Mouse (Mus musculus) embryonic fibroblast, embryonic 13.5 days (primary cell): Measurements from ENCODE around the gene Suv39h1. TPM values are rescaled to one million over a fixed set of nuclear protein-coding genes. Genes with fewer than 3 reads are reported as not detected.
"Not testable (repeated sequence)": the region's sequence is repeated elsewhere in the genome, so short reads cannot be mapped to it uniquely, and the experiment has no call there.

ENCODE experiments used
- H3K27ac ChIP-seq: 2 replicates; pipeline ENCODE4 v1.5.1; 2012; ENCODE audit warnings: low read length, control low read depth, inconsistent platforms; ENCODE audit not compliant: insufficient read depth
- H3K4me1 ChIP-seq: 2 replicates; pipeline ENCODE4 v1.6.1; 2011; ENCODE audit warnings: low read length; ENCODE audit not compliant: control insufficient read depth, insufficient read depth
- H3K4me3 ChIP-seq: 2 replicates; pipeline ENCODE4 v1.5.1; 2011; ENCODE audit warnings: mild to moderate bottlenecking, control low read depth, low read length; ENCODE audit not compliant: insufficient read depth
- CTCF ChIP-seq: IDR thresholded peaks from 2 replicates; pipeline ENCODE4 v1.5.1; 2011; ENCODE audit warnings: mild to moderate bottlenecking, control low read depth, low read length, moderate library complexity, borderline replicate concordance; ENCODE audit not compliant: insufficient read depth
- POLR2A ChIP-seq: IDR thresholded peaks from 2 replicates; pipeline ENCODE4 v1.6.1; 2011; ENCODE audit warnings: low read depth, mild to moderate bottlenecking, control low read depth, low read length, moderate library complexity
- polyA plus RNA-seq: library from polyadenylated mRNA; stranded (reverse); fragments of >200 nt; gene quantifications from 2 replicates; pipeline ENCODE4 v1.2.4, GENCODE M21; 2011; ENCODE audit warnings: low read depth; ENCODE audit not compliant: missing spikeins, insufficient read length

Suv39h1 gene
- polyA plus RNA-seq, 1 experiment: 31.0 TPM

- Histone ChIP-seq H3K4me1 (no peaks in the 10 kb centered on the region), H3K27ac (no peak overlapping the region), H3K4me3 (no peak overlapping the region)
- TF ChIP-seq CTCF: no peak
- TF ChIP-seq POLR2A: no peak
These were observed 21.0 kb upstream of the Suv39h1 start for GRCm38 (mm10) chrX:8095546-8095945.

- H3K27ac ChIP-seq, H3K4me3 ChIP-seq, H3K4me1 ChIP-seq: not testable (repeated sequence)
These were observed 16.4 kb upstream of the Suv39h1 start for GRCm38 (mm10) chrX:8090954-8091347.

- no peaks in the 10 kb centered on the region for H3K4me1 ChIP-seq
- no peak within 1 kb of the TSS for H3K27ac ChIP-seq
- no peak for TF ChIP-seq CTCF
- no peak for TF ChIP-seq POLR2A
- H3K4me3 ChIP-seq: no peak within 1 kb of the TSS
These were observed 15.9 kb upstream of the Suv39h1 start, which contains the start of gene Was for GRCm38 (mm10) chrX:8090346-8090953. Was (minus strand) TSS chrX:8090498.

- no peak overlapping the region for H3K27ac ChIP-seq
These were observed 15.2 kb upstream of the Suv39h1 start for GRCm38 (mm10) chrX:8089746-8090145.

GRCm38 (mm10) chrX:8085611-8086010, 11.1 kb upstream of the Suv39h1 start:
- Histone ChIP-seq H3K27ac (no peak overlapping the region), H3K4me1 (no peaks in the 10 kb centered on the region), H3K4me3 (no peak overlapping the region)
- TF ChIP-seq CTCF (no peak), POLR2A (no peak)

More at GRCm38 (mm10) chrX:8089746-8090145, 15.2 kb upstream of the Suv39h1 start:
- TF ChIP-seq CTCF: no peak
- TF ChIP-seq POLR2A: no peak
- H3K4me3 ChIP-seq: no peak overlapping the region
- no peaks in the 10 kb centered on the region for H3K4me1 ChIP-seq

GRCm38 (mm10) chrX:8084771-8085259, 10.3 kb upstream of the Suv39h1 start:
- no peak for TF ChIP-seq CTCF
- TF ChIP-seq POLR2A: no peak
- no peak overlapping the region for H3K4me3 ChIP-seq
- no peaks in the 10 kb centered on the region for H3K4me1 ChIP-seq
- H3K27ac ChIP-seq: no peak overlapping the region; the same call in 1 of the 2 replicates

GRCm38 (mm10) chrX:8075104-8075503, 544 bp upstream of the Suv39h1 start:
- TF ChIP-seq POLR2A (no peak), CTCF (no peak)
- peaks cover 7% of the 10 kb centered on the region; the same call in 1 of the 2 replicates for H3K4me1 ChIP-seq
- H3K4me3 ChIP-seq: peak overlapping the region; percentile 32
- H3K27ac ChIP-seq: peak overlapping the region; percentile 39

- H3K4me3 ChIP-seq: peak overlapping the region; percentile 86
- peak overlapping the region; percentile 85 for H3K27ac ChIP-seq
- no peak for TF ChIP-seq CTCF
- no peak for TF ChIP-seq POLR2A
- H3K4me1 ChIP-seq: peaks cover 7% of the 10 kb centered on the region; the same call in 1 of the 2 replicates
These were observed 605 bp downstream of the Suv39h1 start for GRCm38 (mm10) chrX:8073881-8074429.

- Histone ChIP-seq H3K27ac (no peak overlapping the region), H3K4me3 (no peak overlapping the region), H3K4me1 (0 out of 2 replicates have a peak, but pooled peaks cover 5% of the 10 kb centered on the region)
- TF ChIP-seq POLR2A: no peak
- no peak for TF ChIP-seq CTCF
These were observed 5.4 kb downstream of the Suv39h1 start for GRCm38 (mm10) chrX:8069166-8069565.

- H3K4me3 ChIP-seq, H3K27ac ChIP-seq: not testable (repeated sequence)
These were observed 23.3 kb downstream of the Suv39h1 start for GRCm38 (mm10) chrX:8051044-8051781.

More at GRCm38 (mm10) chrX:8051044-8051781, 23.3 kb downstream of the Suv39h1 start:
- not testable (repeated sequence) for H3K4me1 ChIP-seq
